Mouse (Mus musculus): Measurements from ENCODE around the gene Usp2.

The Usp2 gene

GRCm38 (mm10) chr9:44125026-44125425, 58.2 kb downstream of the Usp2 start:
- DNase-seq (ENCODE audit: low read depth, low spot score): no peak

- DNase-seq (ENCODE audit: low read depth, low spot score): peak; percentile 69
Observed at GRCm38 (mm10) chr9:44125546-44126428, 59.0 kb downstream of the Usp2 start.

- DNase-seq (ENCODE audit: low read depth, low spot score): no peak
Observed at GRCm38 (mm10) chr9:44126746-44127145, 59.9 kb downstream of the Usp2 start.

- no peak for DNase-seq (ENCODE audit: low read depth, low spot score)
Observed at GRCm38 (mm10) chr9:44127351-44127801, 60.6 kb downstream of the Usp2 start.

- no peak for DNase-seq (ENCODE audit: low read depth, low spot score)
Observed at GRCm38 (mm10) chr9:44129633-44130032, 62.8 kb downstream of the Usp2 start.

- no peak for DNase-seq (ENCODE audit: low read depth, low spot score)
Observed at GRCm38 (mm10) chr9:44130034-44130433, 63.2 kb downstream of the Usp2 start.

- no peak for DNase-seq (ENCODE audit: low read depth, low spot score)
Observed at GRCm38 (mm10) chr9:44130581-44131275, 63.9 kb downstream of the Usp2 start.

GRCm38 (mm10) chr9:44131276-44131590, 64.4 kb downstream of the Usp2 start:
- DNase-seq (ENCODE audit: low read depth, low spot score): no peak

- no peak for DNase-seq (ENCODE audit: low read depth, low spot score)
Observed at GRCm38 (mm10) chr9:44132200-44132599, 65.4 kb downstream of the Usp2 start.

GRCm38 (mm10) chr9:44133287-44133686, 66.5 kb downstream of the Usp2 start:
- DNase-seq (ENCODE audit: low read depth, low spot score): no peak

- DNase-seq (ENCODE audit: low read depth, low spot score): no peak
Observed at GRCm38 (mm10) chr9:44134101-44134850, 67.5 kb downstream of the Usp2 start, which contains the start of gene Mcam. TSS of gene Mcam (plus strand) at chr9:44134469.

GRCm38 (mm10) chr9:44134851-44135730, 68.3 kb downstream of the Usp2 start:
- DNase-seq (ENCODE audit: low read depth, low spot score): no peak

GRCm38 (mm10) chr9:44135731-44136411, 69.0 kb downstream of the Usp2 start:
- no peak for DNase-seq (ENCODE audit: low read depth, low spot score)

GRCm38 (mm10) chr9:44137846-44138245, 71.0 kb downstream of the Usp2 start:
- DNase-seq (ENCODE audit: low read depth, low spot score): no peak

- no peak for DNase-seq (ENCODE audit: low read depth, low spot score)
Observed at GRCm38 (mm10) chr9:44141951-44142350, 75.1 kb downstream of the Usp2 start.

- DNase-seq (ENCODE audit: low read depth, low spot score): no peak
Observed at GRCm38 (mm10) chr9:44143421-44143820, 76.6 kb downstream of the Usp2 start.

GRCm38 (mm10) chr9:44144023-44144717, 77.3 kb downstream of the Usp2 start:
- DNase-seq (ENCODE audit: low read depth, low spot score): no peak

- DNase-seq (ENCODE audit: low read depth, low spot score): no peak
Observed at GRCm38 (mm10) chr9:44144718-44145060, 77.9 kb downstream of the Usp2 start.

All from retina, adult 2 months (tissue).